Mouse (Mus musculus): ENCODE measurements at regions not wholly inside any gene's neighbourhood (a gene's known extent, or its start where the extent isn't known, plus 50 kb on each side); places are given as distances from the start of the nearest gene placed in this dataset.

- TF ChIP-seq EP300 (IDR thresholded peaks at IDR 0.05; ENCODE audit: low read depth) (no peak), CTCF (IDR thresholded peaks at IDR 0.05; ENCODE audit: low read depth) (no peak)
Measured at GRCm38 (mm10) chr13:110696549-110696948, 301.7 kb downstream of the Plk2 start.
